Mouse (Mus musculus) cortical plate, adult 2 months (tissue): ENCODE data around the gene 1600012H06Rik.
"Not testable (repeated sequence)": the region's sequence is repeated elsewhere in the genome, so short reads cannot be mapped to it uniquely, and the experiment has no call there.

Source experiments
- CTCF ChIP-seq: fragments of 200-500 bp; IDR thresholded peaks from 2 replicates; pipeline ENCODE4 v1.5.1; 2011; ENCODE audit warnings: mild to moderate bottlenecking, control low read depth, low read length; ENCODE audit not compliant: insufficient read depth; ENCODE audit errors: extremely low read depth
- POLR2A ChIP-seq: fragments of 200-500 bp; IDR thresholded peaks from 2 replicates; pipeline ENCODE4 v1.6.1; 2011; ENCODE audit warnings: mild to moderate bottlenecking, low read length, control low read depth; ENCODE audit not compliant: insufficient read depth; ENCODE audit errors: extremely low read depth

GRCm38 (mm10) chr17:14960951-14961556, 18.1 kb downstream of the 1600012H06Rik start, which contains the start of gene Phf10:
- not testable (repeated sequence) for TF ChIP-seq CTCF, POLR2A
